Mouse (Mus musculus) embryonic facial prominence, embryonic 14.5 days (tissue): ENCODE results near the gene Cog2. TPM values are rescaled to one million over a fixed set of nuclear protein-coding genes. Genes with fewer than 3 reads are reported as not detected.

ENCODE experiments used
- ATAC-seq: fragments of 200-750 bp; cut with Nextera tagmentation; 2 replicates; pipeline ENCODE4 v1.8.0; 2017; ENCODE audit warnings: low read depth, moderate number of reproducible peaks, moderate TSS enrichment
- DNase-seq: peaks from one replicate; pipeline ENCODE4 v3.0.0-alpha.2; 2015; ENCODE audit warnings: low spot score
- H3K27ac ChIP-seq: fragments of 300-500 bp; sonication (generic); replicated peaks from 2 replicates; pipeline ENCODE4 v1.5.1; 2014; ENCODE audit warnings: low read depth, mild to moderate bottlenecking, low read length, moderate library complexity
- H3K27me3 ChIP-seq: fragments of 300-500 bp; sonication (generic); replicated peaks from 2 replicates; pipeline ENCODE4 v1.6.1; 2014; ENCODE audit warnings: low read length; ENCODE audit not compliant: control insufficient read depth, insufficient read depth
- H3K36me3 ChIP-seq: fragments of 300-500 bp; sonication (generic); 2 replicates; pipeline ENCODE4 v1.6.1; 2014; ENCODE audit warnings: low read length, mixed read lengths; ENCODE audit not compliant: control insufficient read depth, insufficient read depth
- H3K4me1 ChIP-seq: fragments of 300-500 bp; sonication (generic); 2 replicates; pipeline ENCODE4 v1.6.1; 2014; ENCODE audit warnings: antibody characterized with exemption, low read length; ENCODE audit not compliant: control insufficient read depth, insufficient read depth
- H3K4me2 ChIP-seq: fragments of 300-500 bp; sonication (generic); 2 replicates; pipeline ENCODE4 v1.6.1; 2014; ENCODE audit warnings: low read depth, mild to moderate bottlenecking, low read length, moderate library complexity, mixed read lengths
- H3K4me3 ChIP-seq: fragments of 300-500 bp; sonication (generic); 2 replicates; pipeline ENCODE4 v1.5.1; 2014; ENCODE audit warnings: low read depth, mild to moderate bottlenecking, low read length
- H3K9ac ChIP-seq: fragments of 300-500 bp; sonication (generic); 2 replicates; pipeline ENCODE4 v1.6.1; 2014; ENCODE audit warnings: low read depth, mild to moderate bottlenecking, low read length, moderate library complexity, mixed read lengths
- H3K9me3 ChIP-seq: fragments of 300-500 bp; sonication (generic); 2 replicates; pipeline ENCODE4 v1.6.1; 2016; ENCODE audit warnings: low read length; ENCODE audit not compliant: control insufficient read depth
- WGBS: fragments of 180-500 bp; shearing (Covaris S2); extraction: QIAGEN DNeasy Blood & Tissue Kit; methylation state at CpG from one replicate; pipeline ENCODE4 v1.1.7; 2014; 5-methylcytosine and 5-hydroxymethylcytosine counted together
- polyA plus RNA-seq: library from polyadenylated mRNA; unstranded; fragments of >200 nt; fragmentation: Nextera tagmentation; extraction: Ambion mirVana; gene quantifications from 2 replicates; pipeline ENCODE4 v1.2.1, GENCODE M21; 2014

Gene Cog2
- polyA plus RNA-seq, 1 experiment from 2014 or later: 36.6 TPM

GRCm38 (mm10) chr8:124530076-124530475, 9.5 kb downstream of the Cog2 start:
- no peak for ATAC-seq
- H3K4me1 ChIP-seq: no peaks in the 10 kb centered on the region
- no peak overlapping the region for H3K27ac ChIP-seq
- WGBS: 89% methylated on average over 14 of the region's 14 CpGs
- H3K4me3 ChIP-seq: no peak overlapping the region
- no peak for DNase-seq
- H3K36me3 ChIP-seq: peaks cover 80% of the 10 kb centered on the region
- no peak overlapping the region for H3K4me2 ChIP-seq
- no peaks in the 10 kb centered on the region for H3K9me3 ChIP-seq
- no peaks in the 10 kb centered on the region for H3K27me3 ChIP-seq
- H3K9ac ChIP-seq: no peak overlapping the region

GRCm38 (mm10) chr8:124530556-124530955, 10.0 kb downstream of the Cog2 start:
- Histone ChIP-seq H3K36me3 (peaks cover 82% of the 10 kb centered on the region), H3K9me3 (no peaks in the 10 kb centered on the region), H3K4me1 (no peaks in the 10 kb centered on the region), H3K9ac (no peak overlapping the region), H3K27ac (no peak overlapping the region), H3K4me3 (no peak overlapping the region), H3K4me2 (no peak overlapping the region), H3K27me3 (no peaks in the 10 kb centered on the region)
- no peak for ATAC-seq
- DNase-seq: no peak
- 92% methylated on average over 7 of the region's 7 CpGs for WGBS

- H3K27me3 ChIP-seq: no peaks in the 10 kb centered on the region
- H3K36me3 ChIP-seq: peaks cover 82% of the 10 kb centered on the region
- no peak overlapping the region for H3K9ac ChIP-seq
- 97% methylated on average over 4 of the region's 4 CpGs for WGBS
- H3K4me2 ChIP-seq: no peak overlapping the region
- DNase-seq (no peak), ATAC-seq (no peak)
- H3K4me1 ChIP-seq: no peaks in the 10 kb centered on the region
- H3K4me3 ChIP-seq: no peak overlapping the region
- no peak overlapping the region for H3K27ac ChIP-seq
- no peaks in the 10 kb centered on the region for H3K9me3 ChIP-seq
Observed at GRCm38 (mm10) chr8:124530996-124531395, 10.4 kb downstream of the Cog2 start.

GRCm38 (mm10) chr8:124532626-124533025, 12.1 kb downstream of the Cog2 start:
- Histone ChIP-seq H3K9ac (no peak overlapping the region), H3K27me3 (no peaks in the 10 kb centered on the region), H3K4me3 (no peak overlapping the region), H3K27ac (no peak overlapping the region), H3K36me3 (peaks cover 80% of the 10 kb centered on the region), H3K4me1 (no peaks in the 10 kb centered on the region), H3K9me3 (no peaks in the 10 kb centered on the region), H3K4me2 (no peak overlapping the region)
- WGBS: 90% methylated on average over 3 of the region's 3 CpGs
- no peak for ATAC-seq
- DNase-seq: no peak

GRCm38 (mm10) chr8:124535451-124535850, 14.9 kb downstream of the Cog2 start:
- peaks cover 89% of the 10 kb centered on the region for H3K36me3 ChIP-seq
- 84% methylated on average over 5 of the region's 5 CpGs for WGBS

GRCm38 (mm10) chr8:124540906-124541305, 20.3 kb downstream of the Cog2 start:
- H3K27me3 ChIP-seq: no peaks in the 10 kb centered on the region
- H3K36me3 ChIP-seq: peaks cover 90% of the 10 kb centered on the region
- WGBS: 99% methylated on average over 12 of the region's 12 CpGs
- DNase-seq (no peak), ATAC-seq (no peak)
- H3K9ac ChIP-seq: no peak overlapping the region
- no peaks in the 10 kb centered on the region for H3K4me1 ChIP-seq
- no peak overlapping the region for H3K4me3 ChIP-seq
- no peaks in the 10 kb centered on the region for H3K9me3 ChIP-seq
- H3K27ac ChIP-seq: no peak overlapping the region
- no peak overlapping the region for H3K4me2 ChIP-seq

More at GRCm38 (mm10) chr8:124535451-124535850, 14.9 kb downstream of the Cog2 start:
- H3K4me3 ChIP-seq: no peak overlapping the region
- no peak for DNase-seq
- H3K9me3 ChIP-seq: no peaks in the 10 kb centered on the region
- no peak for ATAC-seq
- H3K27me3 ChIP-seq: no peaks in the 10 kb centered on the region
- H3K27ac ChIP-seq: no peak overlapping the region
- H3K4me1 ChIP-seq: no peaks in the 10 kb centered on the region
- H3K4me2 ChIP-seq: no peak overlapping the region
- H3K9ac ChIP-seq: no peak overlapping the region

GRCm38 (mm10) chr8:124542001-124542400, 21.4 kb downstream of the Cog2 start:
- H3K9me3 ChIP-seq: no peaks in the 10 kb centered on the region
- DNase-seq (no peak), ATAC-seq (no peak)
- no peak overlapping the region for H3K4me2 ChIP-seq
- H3K27me3 ChIP-seq: no peaks in the 10 kb centered on the region
- H3K27ac ChIP-seq: no peak overlapping the region
- 95% methylated on average over 4 of the region's 4 CpGs for WGBS
- no peak overlapping the region for H3K4me3 ChIP-seq
- no peaks in the 10 kb centered on the region for H3K4me1 ChIP-seq
- peaks cover 93% of the 10 kb centered on the region for H3K36me3 ChIP-seq
- no peak overlapping the region for H3K9ac ChIP-seq

GRCm38 (mm10) chr8:124543272-124543671, 22.7 kb downstream of the Cog2 start:
- Histone ChIP-seq H3K9ac (no peak overlapping the region), H3K27ac (no peak overlapping the region), H3K9me3 (no peaks in the 10 kb centered on the region), H3K36me3 (peaks cover 95% of the 10 kb centered on the region), H3K4me1 (no peaks in the 10 kb centered on the region), H3K4me3 (no peak overlapping the region), H3K27me3 (no peaks in the 10 kb centered on the region), H3K4me2 (no peak overlapping the region)
- ATAC-seq (no peak), DNase-seq (no peak)
- WGBS: 93% methylated on average over 5 of the region's 5 CpGs

- ATAC-seq: no peak
- Histone ChIP-seq H3K9me3 (no peaks in the 10 kb centered on the region), H3K4me2 (no peak overlapping the region), H3K4me1 (no peaks in the 10 kb centered on the region), H3K9ac (no peak overlapping the region), H3K27ac (no peak overlapping the region), H3K27me3 (no peaks in the 10 kb centered on the region), H3K36me3 (peaks cover 93% of the 10 kb centered on the region), H3K4me3 (no peak overlapping the region)
- DNase-seq: no peak
- WGBS: 95% methylated on average over 6 of the region's 6 CpGs
Observed at GRCm38 (mm10) chr8:124546371-124546770, 25.8 kb downstream of the Cog2 start.
